Mouse (Mus musculus) hindbrain, embryonic 11.5 days (tissue): ENCODE measurements around the gene Cdc27. TPM values are rescaled to one million over a fixed set of nuclear protein-coding genes. Genes with fewer than 3 reads are reported as not detected.

Experiments used
- ATAC-seq: fragments of 200-750 bp; cut with Nextera tagmentation; 2 replicates; pipeline ENCODE4 v1.8.0; 2017; ENCODE audit warnings: mild to moderate bottlenecking, moderate TSS enrichment, moderate library complexity; ENCODE audit not compliant: low FRiP score
- DNase-seq: peaks from one replicate; pipeline ENCODE4 v3.0.0-alpha.2; 2015; ENCODE audit warnings: low spot score
- H3K27ac ChIP-seq: fragments of 300-500 bp; sonication (generic); 2 replicates; pipeline ENCODE4 v1.5.1; 2014; ENCODE audit warnings: mild to moderate bottlenecking, low read depth, low read length
- H3K27me3 ChIP-seq: fragments of 300-500 bp; sonication (generic); 2 replicates; pipeline ENCODE4 v1.6.1; 2014; ENCODE audit warnings: mild to moderate bottlenecking, low read length, moderate library complexity, mixed read lengths; ENCODE audit not compliant: control insufficient read depth, insufficient read depth
- H3K36me3 ChIP-seq: fragments of 300-500 bp; sonication (generic); 2 replicates; pipeline ENCODE4 v1.6.1; 2014; ENCODE audit warnings: mild to moderate bottlenecking, low read length, moderate library complexity, mixed read lengths; ENCODE audit not compliant: control insufficient read depth, insufficient read depth
- H3K4me1 ChIP-seq: fragments of 300-500 bp; sonication (generic); replicated peaks from 2 replicates; pipeline ENCODE4 v1.6.1; 2014; ENCODE audit warnings: low read length, mixed read lengths; ENCODE audit not compliant: control insufficient read depth, insufficient read depth
- H3K4me2 ChIP-seq: fragments of 300-500 bp; sonication (generic); replicated peaks from 2 replicates; pipeline ENCODE4 v1.6.1; 2014; ENCODE audit warnings: mild to moderate bottlenecking, low read depth, low read length
- H3K4me3 ChIP-seq: fragments of 300-500 bp; sonication (generic); 2 replicates; pipeline ENCODE4 v1.5.1; 2014; ENCODE audit warnings: low read depth, low read length
- H3K9ac ChIP-seq: fragments of 300-500 bp; sonication (generic); 2 replicates; pipeline ENCODE4 v1.6.1; 2014; ENCODE audit warnings: low read depth, low read length
- H3K9me3 ChIP-seq: fragments of 300-500 bp; sonication (generic); 2 replicates; pipeline ENCODE4 v1.6.1; 2016; ENCODE audit warnings: low read length; ENCODE audit not compliant: control insufficient read depth
- WGBS: fragments of 180-500 bp; shearing (Covaris S2); extraction: QIAGEN DNeasy Blood & Tissue Kit; methylation state at CpG from one replicate; pipeline ENCODE4 v1.1.7; 2014; 5-methylcytosine and 5-hydroxymethylcytosine counted together
- polyA plus RNA-seq: library from polyadenylated mRNA; unstranded; fragments of >200 nt; fragmentation: Nextera tagmentation; extraction: Ambion mirVana; gene quantifications from 2 replicates; pipeline ENCODE4 v1.2.1, GENCODE M21; 2014

The Cdc27 gene
- polyA plus RNA-seq, 1 experiment from 2014 or later: 54.3 TPM

GRCm38 (mm10) chr11:104585495-104585894 is 35.1 kb upstream of the Cdc27 start:
- ATAC-seq (no peak), DNase-seq (no peak)
- Histone ChIP-seq H3K4me1 (no peaks in the 10 kb centered on the region), H3K9me3 (0 out of 2 replicates have a peak, but pooled peaks cover 4% of the 10 kb centered on the region), H3K27me3 (no peaks in the 10 kb centered on the region), H3K4me2 (no peak overlapping the region), H3K9ac (no peak overlapping the region), H3K4me3 (no peak overlapping the region), H3K27ac (no peak overlapping the region), H3K36me3 (no peaks in the 10 kb centered on the region)
- 79% methylated on average over 5 of the region's 5 CpGs for WGBS

GRCm38 (mm10) chr11:104582630-104583364 is 32.4 kb upstream of the Cdc27 start:
- Histone ChIP-seq H3K4me1 (no peaks in the 10 kb centered on the region; the same call in 1 of the 2 replicates), H3K36me3 (no peaks in the 10 kb centered on the region), H3K9ac (no peak overlapping the region), H3K27me3 (no peaks in the 10 kb centered on the region), H3K4me3 (no peak overlapping the region), H3K4me2 (no peak overlapping the region), H3K27ac (no peak overlapping the region), H3K9me3 (no peaks in the 10 kb centered on the region)
- WGBS: 62% methylated on average over 13 of the region's 13 CpGs
- DNase-seq (no peak), ATAC-seq (no peak)

- Histone ChIP-seq H3K36me3 (no peaks in the 10 kb centered on the region), H3K4me2 (no peak overlapping the region), H3K9ac (no peak overlapping the region), H3K27ac (no peak overlapping the region), H3K27me3 (no peaks in the 10 kb centered on the region), H3K4me1 (no peaks in the 10 kb centered on the region; the same call in 1 of the 2 replicates), H3K9me3 (no peaks in the 10 kb centered on the region), H3K4me3 (no peak overlapping the region)
- whole genome bisulfite sequencing: 94% methylated on average over 2 of the region's 2 CpGs
- no peak for DNase-seq
- no peak for ATAC-seq
These were observed 31.8 kb upstream of the Cdc27 start for GRCm38 (mm10) chr11:104582308-104582606.

- DNase-seq (no peak), ATAC-seq (no peak)
- no peaks in the 10 kb centered on the region for H3K9me3 ChIP-seq
These were observed 31.3 kb upstream of the Cdc27 start for GRCm38 (mm10) chr11:104581446-104582307.

GRCm38 (mm10) chr11:104580606-104581005 is 30.2 kb upstream of the Cdc27 start:
- Histone ChIP-seq H3K4me1 (no peaks in the 10 kb centered on the region; the same call in 1 of the 2 replicates), H3K9ac (no peak overlapping the region), H3K27me3 (no peaks in the 10 kb centered on the region), H3K4me3 (no peak overlapping the region), H3K9me3 (no peaks in the 10 kb centered on the region), H3K27ac (no peak overlapping the region), H3K36me3 (no peaks in the 10 kb centered on the region), H3K4me2 (no peak overlapping the region)
- ATAC-seq (no peak), DNase-seq (no peak)
- WGBS: 92% methylated on average over 5 of the region's 5 CpGs

More at GRCm38 (mm10) chr11:104581446-104582307, 31.3 kb upstream of the Cdc27 start:
- Histone ChIP-seq H3K27ac (no peak overlapping the region), H3K4me2 (no peak overlapping the region), H3K36me3 (no peaks in the 10 kb centered on the region), H3K4me1 (no peaks in the 10 kb centered on the region; the same call in 1 of the 2 replicates), H3K4me3 (no peak overlapping the region), H3K27me3 (no peaks in the 10 kb centered on the region), H3K9ac (no peak overlapping the region)
- 75% methylated on average over 18 of the region's 18 CpGs for WGBS

GRCm38 (mm10) chr11:104580091-104580490 is 29.7 kb upstream of the Cdc27 start:
- no peaks in the 10 kb centered on the region for H3K27me3 ChIP-seq
- ATAC-seq: no peak
- H3K27ac ChIP-seq: no peak overlapping the region
- WGBS: 76% methylated on average over 6 of the region's 6 CpGs
- no peaks in the 10 kb centered on the region for H3K9me3 ChIP-seq
- H3K4me3 ChIP-seq: no peak overlapping the region
- no peak overlapping the region for H3K4me2 ChIP-seq
- H3K36me3 ChIP-seq: no peaks in the 10 kb centered on the region
- no peak overlapping the region for H3K9ac ChIP-seq
- no peaks in the 10 kb centered on the region; the same call in 1 of the 2 replicates for H3K4me1 ChIP-seq
- no peak for DNase-seq

GRCm38 (mm10) chr11:104579575-104579974 is 29.2 kb upstream of the Cdc27 start:
- no peak overlapping the region for H3K4me3 ChIP-seq
- H3K9ac ChIP-seq: no peak overlapping the region
- H3K9me3 ChIP-seq: no peaks in the 10 kb centered on the region
- no peaks in the 10 kb centered on the region for H3K36me3 ChIP-seq
- no peak for ATAC-seq
- H3K27me3 ChIP-seq: no peaks in the 10 kb centered on the region
- no peak overlapping the region for H3K27ac ChIP-seq
- H3K4me1 ChIP-seq: no peaks in the 10 kb centered on the region; the same call in 1 of the 2 replicates
- H3K4me2 ChIP-seq: no peak overlapping the region
- WGBS: 88% methylated on average over 8 of the region's 8 CpGs
- DNase-seq: no peak

- no peak for DNase-seq
These were observed 28.7 kb upstream of the Cdc27 start for GRCm38 (mm10) chr11:104579084-104579483.

More at GRCm38 (mm10) chr11:104579084-104579483, 28.7 kb upstream of the Cdc27 start:
- Histone ChIP-seq H3K36me3 (no peaks in the 10 kb centered on the region), H3K27ac (no peak overlapping the region), H3K4me3 (no peak overlapping the region), H3K9ac (no peak overlapping the region), H3K27me3 (no peaks in the 10 kb centered on the region), H3K9me3 (no peaks in the 10 kb centered on the region), H3K4me2 (no peak overlapping the region), H3K4me1 (no peaks in the 10 kb centered on the region; the same call in 1 of the 2 replicates)
- WGBS: 89% methylated on average over 9 of the region's 9 CpGs
- no peak for ATAC-seq
